Mouse (Mus musculus) cortical plate, adult 2 months (tissue): ENCODE measurements around the gene Daam2. TPM values are rescaled to one million over a fixed set of nuclear protein-coding genes. Genes with fewer than 3 reads are reported as not detected.
"Not testable (repeated sequence)": the region's sequence is repeated elsewhere in the genome, so short reads cannot be mapped to it uniquely, and the experiment has no call there.

Experiments used
- H3K27ac ChIP-seq: fragments of 200-500 bp; 2 replicates; pipeline ENCODE4 v1.5.1; 2012; ENCODE audit warnings: low read length, control low read depth, inconsistent platforms; ENCODE audit not compliant: insufficient read depth
- H3K4me1 ChIP-seq: fragments of 200-500 bp; 2 replicates; pipeline ENCODE4 v1.6.1; 2011; ENCODE audit warnings: low read length; ENCODE audit not compliant: control insufficient read depth, insufficient read depth
- H3K4me3 ChIP-seq: fragments of 200-500 bp; 2 replicates; pipeline ENCODE4 v1.5.1; 2011; ENCODE audit warnings: mild to moderate bottlenecking, low read length, control low read depth; ENCODE audit not compliant: insufficient read depth
- CTCF ChIP-seq: fragments of 200-500 bp; IDR thresholded peaks from 2 replicates; pipeline ENCODE4 v1.5.1; 2011; ENCODE audit warnings: mild to moderate bottlenecking, control low read depth, low read length; ENCODE audit not compliant: insufficient read depth; ENCODE audit errors: extremely low read depth
- POLR2A ChIP-seq: fragments of 200-500 bp; IDR thresholded peaks from 2 replicates; pipeline ENCODE4 v1.6.1; 2011; ENCODE audit warnings: mild to moderate bottlenecking, low read length, control low read depth; ENCODE audit not compliant: insufficient read depth; ENCODE audit errors: extremely low read depth
- polyA plus RNA-seq: library from polyadenylated mRNA; depleted of rRNA; stranded (reverse); fragments of >200 nt; gene quantifications from 2 replicates; pipeline ENCODE4 v1.2.3, GENCODE M21; 2012

Gene Daam2
- polyA plus RNA-seq, 1 experiment: 38.3 TPM

GRCm38 (mm10) chr17:49438822-49439574 is 125.1 kb downstream of the Daam2 start:
- Histone ChIP-seq H3K4me1 (no peaks in the 10 kb centered on the region), H3K27ac (no peak overlapping the region), H3K4me3 (no peak overlapping the region)
- no peak for TF ChIP-seq POLR2A
- TF ChIP-seq CTCF: no peak

- not testable (repeated sequence) for H3K4me3 ChIP-seq
These were observed 126.8 kb downstream of the Daam2 start for GRCm38 (mm10) chr17:49437306-49437705.

DNA sequence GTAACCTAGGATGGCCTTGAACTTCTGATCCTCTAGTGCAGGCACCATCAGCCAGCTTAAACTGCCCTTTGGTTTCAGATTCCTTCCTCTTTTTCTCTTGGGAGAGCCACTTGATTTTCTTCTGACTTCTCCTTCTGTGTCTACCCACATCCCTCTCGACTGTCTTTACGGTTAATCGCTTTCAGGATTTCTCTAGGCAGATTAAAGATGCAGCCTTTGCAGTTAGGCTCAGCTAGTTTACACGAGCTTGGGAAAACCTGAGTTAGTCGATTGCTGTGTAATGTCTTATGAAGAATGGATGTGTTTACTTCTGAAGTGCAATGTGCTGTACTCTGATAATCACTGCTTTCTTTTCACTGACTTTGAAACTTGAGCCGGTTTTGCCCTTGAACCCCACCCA is 127.5 kb downstream of the Daam2 start:
- no peaks in the 10 kb centered on the region for H3K4me1 ChIP-seq
- TF ChIP-seq POLR2A (no peak), CTCF (no peak)
- H3K27ac ChIP-seq: no peak overlapping the region
- no peak overlapping the region for H3K4me3 ChIP-seq

More at GRCm38 (mm10) chr17:49437306-49437705, 126.8 kb downstream of the Daam2 start:
- not testable (repeated sequence) for H3K27ac ChIP-seq, H3K4me1 ChIP-seq

DNA sequence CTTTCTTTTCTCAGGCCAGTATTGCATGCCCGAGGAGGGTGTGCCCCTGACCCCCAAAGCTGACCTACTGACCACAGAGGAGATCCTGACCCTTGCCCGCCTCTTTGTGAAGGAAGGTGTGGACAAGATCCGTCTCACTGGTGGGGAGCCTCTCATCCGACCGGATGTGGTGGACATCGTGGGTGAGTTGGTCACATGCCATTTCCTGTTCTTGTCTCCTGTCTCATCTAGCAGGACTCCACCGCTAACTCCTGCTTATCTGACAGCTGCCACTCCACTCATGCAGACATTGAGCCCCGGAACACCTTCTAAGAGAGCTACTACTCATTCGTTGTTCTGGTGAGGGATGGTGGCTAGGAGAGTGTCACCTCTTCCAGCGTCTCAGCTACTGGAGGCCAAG is 129.1 kb downstream of the Daam2 start:
- no peak overlapping the region for H3K27ac ChIP-seq
- TF ChIP-seq CTCF: no peak
- no peak for TF ChIP-seq POLR2A
- H3K4me3 ChIP-seq: no peak overlapping the region
- no peaks in the 10 kb centered on the region for H3K4me1 ChIP-seq

DNA sequence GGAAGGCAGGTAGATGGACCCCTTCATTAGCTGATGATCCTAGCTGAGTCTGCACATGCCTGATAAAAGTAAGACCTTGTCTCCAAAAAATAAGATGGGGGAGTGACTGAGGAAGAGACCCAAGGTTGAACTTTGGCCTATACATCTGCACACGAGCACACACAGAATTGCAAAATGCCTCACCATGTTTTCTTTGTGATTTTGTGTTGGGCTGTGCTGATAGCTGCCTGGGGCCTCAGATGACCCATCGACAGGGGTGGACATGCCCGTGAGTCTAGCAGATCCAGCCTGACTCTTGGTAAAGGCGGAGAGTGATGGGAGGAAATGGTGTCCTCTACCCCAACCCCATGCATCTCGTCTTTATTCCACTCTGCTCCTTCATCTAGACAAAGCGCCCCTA is 129.9 kb downstream of the Daam2 start:
- Histone ChIP-seq H3K4me3 (no peak overlapping the region), H3K4me1 (peaks cover 1% of the 10 kb centered on the region; the same call in 1 of the 2 replicates), H3K27ac (no peak overlapping the region)
- no peak for TF ChIP-seq POLR2A
- TF ChIP-seq CTCF: no peak

- H3K27ac ChIP-seq: no peak overlapping the region
- H3K4me3 ChIP-seq: no peak overlapping the region
- no peak for TF ChIP-seq POLR2A
- no peak for TF ChIP-seq CTCF
- peaks cover 1% of the 10 kb centered on the region; the same call in 1 of the 2 replicates for H3K4me1 ChIP-seq
These were observed 131.1 kb downstream of the Daam2 start for GRCm38 (mm10) chr17:49433071-49433470.

DNA sequence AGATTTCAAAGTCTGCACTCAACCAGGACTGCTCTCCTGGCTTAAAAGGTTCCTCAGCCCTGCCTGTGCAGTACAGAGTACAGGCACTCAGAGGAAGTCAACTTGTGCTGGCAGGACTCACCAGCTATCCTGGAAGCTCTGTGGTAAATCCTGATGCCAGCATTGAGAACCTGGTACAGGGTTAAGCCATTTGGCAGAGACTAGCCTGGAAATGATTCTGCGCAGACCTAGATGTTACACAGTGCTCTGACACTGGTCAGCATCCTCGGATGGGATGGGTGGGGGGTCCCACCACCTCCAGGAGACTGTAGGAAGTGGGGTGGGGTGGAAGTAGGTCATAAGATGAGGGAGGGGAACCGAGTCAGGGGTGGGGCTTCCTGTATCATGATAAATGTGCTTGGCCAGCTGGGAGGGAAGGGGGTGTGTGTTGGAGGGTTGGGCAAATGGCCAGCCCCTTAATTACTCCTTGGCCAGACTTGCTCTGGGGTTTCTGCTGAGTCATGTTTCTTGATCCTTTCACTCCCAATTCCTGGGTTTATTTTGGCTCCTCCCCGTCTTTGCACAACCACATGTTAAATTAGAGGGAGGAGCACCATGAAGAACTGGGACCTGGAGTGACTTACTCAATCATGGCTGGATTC is 132.0 kb downstream of the Daam2 start:
- no peak overlapping the region for H3K4me3 ChIP-seq
- H3K4me1 ChIP-seq: peaks cover 1% of the 10 kb centered on the region; the same call in 1 of the 2 replicates
- TF ChIP-seq CTCF (no peak), POLR2A (no peak)
- no peak overlapping the region for H3K27ac ChIP-seq

GRCm38 (mm10) chr17:49431176-49431575 is 133.0 kb downstream of the Daam2 start:
- H3K27ac ChIP-seq: no peak overlapping the region
- no peak overlapping the region for H3K4me3 ChIP-seq
- no peak for TF ChIP-seq POLR2A
- no peak for TF ChIP-seq CTCF
- H3K4me1 ChIP-seq: peaks cover 1% of the 10 kb centered on the region; the same call in 1 of the 2 replicates

DNA sequence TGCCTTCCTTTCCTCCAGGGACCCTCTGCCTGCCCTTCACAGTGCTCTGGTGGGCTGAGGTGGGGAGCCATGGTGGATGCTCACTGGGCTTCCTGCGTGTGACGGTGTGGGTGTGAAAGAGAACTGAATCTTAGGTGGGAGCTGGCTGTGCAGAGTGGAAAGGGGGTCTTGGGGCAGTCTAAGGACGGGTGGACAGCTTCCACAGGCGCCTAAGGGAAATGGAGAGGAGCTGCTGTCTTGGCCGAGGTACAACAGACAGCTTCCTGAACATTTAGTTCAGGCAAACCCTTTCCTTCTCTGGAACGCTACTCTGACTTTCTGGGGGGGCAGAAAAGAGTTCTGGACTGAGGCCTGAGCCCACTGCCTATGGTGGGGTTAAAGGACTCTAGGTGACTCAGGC is 134.0 kb downstream of the Daam2 start:
- Histone ChIP-seq H3K27ac (no peak overlapping the region), H3K4me1 (peaks cover 1% of the 10 kb centered on the region; the same call in 1 of the 2 replicates), H3K4me3 (no peak overlapping the region)
- TF ChIP-seq POLR2A (no peak), CTCF (no peak)
